Mouse (Mus musculus): ENCODE data around the gene Rnh1.

DNA sequence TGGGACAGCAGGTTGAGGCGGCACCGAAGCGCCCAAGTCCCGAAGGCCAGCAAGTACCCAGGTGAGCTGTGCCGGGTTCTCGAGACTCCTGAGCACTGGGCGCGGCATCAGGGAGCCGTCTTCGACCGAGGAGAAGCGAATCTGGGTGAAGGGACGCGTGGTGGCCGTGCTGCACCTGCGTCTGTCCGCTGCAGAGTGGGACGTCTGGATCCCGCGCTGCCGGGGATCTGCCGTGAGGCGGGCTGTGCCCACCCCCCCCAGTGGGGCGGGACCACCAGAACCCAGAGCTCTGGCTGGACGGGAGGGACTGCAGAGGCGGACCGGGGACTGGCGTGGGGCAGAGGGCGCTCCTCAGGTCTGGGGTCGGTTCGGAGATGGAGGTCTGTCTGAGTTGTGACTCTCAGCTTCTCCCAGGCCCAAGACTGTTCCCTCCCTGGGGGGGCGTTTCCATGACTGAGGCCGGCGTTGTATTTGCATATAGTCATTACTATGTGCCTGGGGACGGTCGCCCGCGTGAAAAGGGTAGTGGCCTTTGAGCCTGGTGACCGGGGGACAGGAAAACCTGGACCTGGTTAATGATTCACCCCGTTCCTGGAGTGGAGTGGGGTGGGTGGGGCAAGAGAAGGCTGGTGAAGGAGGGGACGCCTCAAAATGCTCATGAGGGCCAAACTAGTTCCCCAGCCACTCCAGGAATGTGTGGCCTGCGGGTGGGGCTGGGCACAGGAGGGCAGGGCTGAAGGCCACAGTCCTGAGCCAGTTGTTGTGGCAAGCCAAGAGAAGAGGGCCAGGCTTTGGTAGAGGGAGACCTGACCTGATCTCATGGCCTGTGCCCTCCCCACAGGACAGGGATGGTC, 43.5 kb upstream of the Rnh1 start:
- no peak for TF ChIP-seq CTCF (IDR thresholded peaks at IDR 0.05; ENCODE audit: low read depth, low read length)
- TF ChIP-seq POLR2A (IDR thresholded peaks at IDR 0.05; ENCODE audit: insufficient read depth, low read length), result peak; percentile 22
